Mouse (Mus musculus) ovary, adult 18-20 months (tissue): ENCODE results near the gene Gm21812.
"Not testable (repeated sequence)": the region's sequence is repeated elsewhere in the genome, so short reads cannot be mapped to it uniquely, and the experiment has no call there.

ENCODE experiments used
- DNase-seq: peaks from one replicate; pipeline ENCODE4 v3.0.0; 2022; ENCODE audit warnings: low spot score, mixed read lengths

Gm21812 gene

GRCm38 (mm10) chrY:9347084-9347483 lies at the start of gene Gm21812:
Gm21812 (minus strand) TSS chrY:9347184.
- DNase-seq, result not testable (repeated sequence)
